Mouse (Mus musculus) kidney, postnatal 14 days (tissue): ENCODE measurements around the gene Cxcl15.
A peak's percentile ranks its signal among the peaks of the same experiment; 100 is the strongest.

Experiments
- DNase-seq: peaks from one replicate; pipeline ENCODE4 v3.0.0; 2022; ENCODE audit warnings: mixed read lengths

Gene Cxcl15

GRCm38 (mm10) chr5:90794195-90794625 lies at the start of gene Cxcl15:
Cxcl15 (plus strand) TSS chr5:90794534.
- DNase-seq = no peak

DNA sequence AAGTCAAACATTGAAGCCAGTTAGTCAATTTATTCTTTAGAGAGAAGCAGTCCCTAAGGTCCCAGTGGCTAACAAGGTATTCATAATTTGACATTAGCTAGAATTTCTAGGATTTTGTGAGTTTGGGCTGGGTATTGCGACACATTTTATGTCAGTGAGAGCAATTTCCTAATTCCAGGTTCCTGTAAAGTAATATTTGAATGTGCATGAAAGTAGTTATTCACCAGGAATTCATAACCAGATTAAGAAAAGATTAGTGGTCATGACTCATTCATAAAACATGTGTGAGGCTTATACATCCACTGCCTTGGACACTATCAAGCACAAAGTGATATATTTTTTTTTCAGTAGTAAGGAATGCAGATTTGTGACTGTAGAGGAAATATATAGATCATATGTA lies 40.4 kb upstream of the Cxcl15 start:
- DNase-seq = no peak

- peak; percentile 56 for DNase-seq
Observed at GRCm38 (mm10) chr5:90758020-90758605, 36.2 kb upstream of the Cxcl15 start.

- peak; percentile 26 for DNase-seq
Observed at GRCm38 (mm10) chr5:90759077-90760065, 35.0 kb upstream of the Cxcl15 start, which contains the start of gene Cxcl5. Cxcl5 (plus strand) TSS chr5:90759360.

- no peak for DNase-seq
Observed at GRCm38 (mm10) chr5:90760303-90760702, 34.0 kb upstream of the Cxcl15 start.

- DNase-seq = no peak
Observed at GRCm38 (mm10) chr5:90760844-90761243, 33.5 kb upstream of the Cxcl15 start.

DNA sequence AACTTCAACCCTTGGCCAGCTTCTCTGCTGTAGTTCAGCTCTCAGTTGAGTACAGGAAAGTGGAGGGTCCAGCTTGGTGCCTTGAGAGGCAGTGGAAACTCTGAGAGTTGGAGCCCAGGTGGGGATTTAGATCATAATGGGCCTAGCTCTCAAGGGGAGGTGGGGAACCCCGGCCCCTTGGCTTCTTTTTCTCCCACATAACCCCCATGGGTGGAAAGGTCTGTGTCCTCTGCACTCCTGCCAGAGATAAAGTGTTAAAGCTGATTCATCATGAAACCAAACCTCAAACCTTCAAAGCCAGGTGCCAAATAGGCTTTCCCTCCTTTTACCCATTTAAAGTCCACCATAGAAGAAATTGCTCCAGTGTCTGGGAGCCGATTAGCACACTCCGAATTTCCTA lies 32.5 kb upstream of the Cxcl15 start:
- no peak for DNase-seq

- DNase-seq = no peak
Observed at GRCm38 (mm10) chr5:90763912-90764665, 30.2 kb upstream of the Cxcl15 start.

- no peak for DNase-seq
Observed at GRCm38 (mm10) chr5:90765821-90766606, 28.3 kb upstream of the Cxcl15 start.

DNA sequence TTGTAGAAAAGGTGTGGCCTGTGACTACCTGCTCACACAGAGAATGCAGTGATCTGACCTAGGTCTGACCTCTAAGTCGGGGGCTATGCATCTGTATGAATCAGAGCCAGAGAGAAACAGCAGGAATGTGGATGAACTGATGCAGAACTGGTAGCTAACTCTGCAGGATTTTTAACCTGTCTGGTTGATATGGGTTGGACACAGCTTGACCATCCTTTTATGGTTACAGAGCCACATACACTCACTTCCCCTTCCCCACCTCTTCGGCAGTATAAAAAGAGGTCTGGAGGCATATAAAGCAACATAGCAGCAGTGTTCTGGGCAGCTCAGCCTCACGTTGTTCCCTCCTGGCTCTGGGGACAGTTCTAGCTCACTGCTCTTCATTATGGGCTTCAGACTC lies 26.1 kb upstream of the Cxcl15 start, which contains the start of gene Ppbp:
TSS of gene Ppbp (plus strand) at position 301 of the 400 bp plus-strand sequence.
- no peak for DNase-seq

DNA sequence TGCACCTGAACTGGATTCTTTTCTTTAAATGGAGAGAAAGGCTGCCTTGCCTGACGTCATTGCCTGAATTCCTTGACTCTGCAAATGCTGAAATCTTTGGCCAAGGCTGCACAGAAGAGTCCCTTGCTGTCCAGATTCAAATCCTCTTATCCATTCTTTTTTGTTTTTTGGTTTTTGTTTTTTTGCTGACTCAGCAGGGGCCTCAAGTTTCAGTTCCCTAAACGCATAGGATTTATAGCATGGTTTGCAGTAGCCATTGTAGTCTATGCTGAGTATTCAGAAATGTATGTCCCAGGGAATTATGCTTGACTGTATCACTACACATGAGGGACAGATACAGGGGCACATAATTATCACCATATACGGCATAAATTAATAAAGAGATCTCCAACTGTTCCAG lies 23.0 kb upstream of the Cxcl15 start:
- no peak for DNase-seq

DNA sequence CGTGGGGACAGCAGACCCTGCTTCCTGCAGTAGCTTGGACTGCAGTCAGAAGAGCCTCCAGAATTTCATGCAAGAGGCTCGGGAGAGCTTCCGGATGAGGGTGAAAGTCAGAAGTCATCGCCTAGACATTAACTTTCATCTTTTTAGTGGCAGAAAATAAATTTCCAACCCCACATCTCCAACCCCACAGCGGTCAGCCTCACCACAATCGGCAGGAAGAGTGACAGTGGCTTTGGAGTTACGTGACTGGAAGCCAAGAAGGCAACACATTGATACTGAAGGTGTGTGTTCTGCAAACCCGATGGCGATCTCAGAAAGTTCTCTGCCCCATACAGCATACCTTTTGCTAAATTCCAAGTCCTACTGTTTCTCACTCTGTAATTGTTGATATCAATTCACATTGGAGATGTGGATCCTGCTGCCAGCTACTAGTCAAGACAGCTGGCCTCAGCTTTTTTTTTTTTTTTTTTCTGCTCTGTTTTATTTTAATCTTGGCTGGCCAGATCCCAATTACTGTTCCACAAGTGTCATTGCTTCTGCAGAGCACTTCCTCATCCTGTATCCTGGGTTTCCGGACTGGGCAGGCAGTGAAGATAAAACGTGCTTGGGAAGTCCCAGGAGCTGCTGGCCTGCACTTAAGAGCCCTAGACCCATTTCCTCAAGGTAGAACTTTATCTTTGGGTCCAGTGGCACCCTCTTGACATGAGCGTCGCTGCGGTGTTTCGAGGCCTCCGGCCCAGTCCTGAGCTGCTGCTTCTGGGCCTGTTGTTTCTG lies 22.3 kb upstream of the Cxcl15 start, which contains the start of gene Pf4:
TSS of gene Pf4 (plus strand) at position 556 of the 774 bp plus-strand sequence.
- DNase-seq = peak; percentile 74

DNA sequence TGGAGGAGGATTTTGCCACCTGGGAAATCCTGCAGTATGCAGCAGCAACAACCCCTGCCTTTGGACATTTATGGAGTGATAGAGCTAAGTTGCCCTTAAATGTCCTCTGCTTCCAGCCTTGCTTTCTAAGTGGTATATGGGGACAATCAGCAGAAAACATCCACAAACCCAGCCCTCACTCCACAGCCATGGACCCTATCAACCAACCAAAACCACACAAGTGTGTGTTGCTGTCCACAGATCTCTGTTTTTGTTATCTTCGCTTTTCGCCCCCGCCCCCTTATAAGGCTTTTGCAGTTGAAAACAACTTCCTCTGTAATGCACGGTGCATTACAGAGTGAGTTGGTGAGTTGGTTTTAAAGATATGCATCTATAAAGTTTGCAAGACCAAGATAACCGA lies 18.8 kb upstream of the Cxcl15 start:
- no peak for DNase-seq

GRCm38 (mm10) chr5:90777621-90778020 lies 16.7 kb upstream of the Cxcl15 start:
- DNase-seq = no peak

DNA sequence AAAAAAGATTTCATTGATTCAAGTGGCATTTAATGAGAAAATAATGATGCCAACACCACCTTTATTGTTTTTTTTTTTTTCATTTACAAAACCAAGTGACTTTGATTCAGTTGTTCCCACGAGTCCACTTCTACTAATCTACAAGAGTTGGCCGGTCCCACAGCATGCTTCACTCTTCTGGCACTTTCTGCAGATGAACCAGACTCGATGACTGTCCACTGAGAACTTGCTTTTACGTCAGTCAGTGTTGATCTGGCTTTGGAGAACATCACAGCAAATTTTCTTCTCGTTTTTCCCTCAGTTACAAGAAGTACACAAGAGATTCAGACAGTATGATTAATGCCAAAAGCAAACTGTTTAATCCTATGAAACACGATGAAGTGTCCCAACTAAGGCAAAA lies 15.5 kb upstream of the Cxcl15 start:
- no peak for DNase-seq

GRCm38 (mm10) chr5:90783697-90784096 lies 10.6 kb upstream of the Cxcl15 start:
- DNase-seq = no peak

DNA sequence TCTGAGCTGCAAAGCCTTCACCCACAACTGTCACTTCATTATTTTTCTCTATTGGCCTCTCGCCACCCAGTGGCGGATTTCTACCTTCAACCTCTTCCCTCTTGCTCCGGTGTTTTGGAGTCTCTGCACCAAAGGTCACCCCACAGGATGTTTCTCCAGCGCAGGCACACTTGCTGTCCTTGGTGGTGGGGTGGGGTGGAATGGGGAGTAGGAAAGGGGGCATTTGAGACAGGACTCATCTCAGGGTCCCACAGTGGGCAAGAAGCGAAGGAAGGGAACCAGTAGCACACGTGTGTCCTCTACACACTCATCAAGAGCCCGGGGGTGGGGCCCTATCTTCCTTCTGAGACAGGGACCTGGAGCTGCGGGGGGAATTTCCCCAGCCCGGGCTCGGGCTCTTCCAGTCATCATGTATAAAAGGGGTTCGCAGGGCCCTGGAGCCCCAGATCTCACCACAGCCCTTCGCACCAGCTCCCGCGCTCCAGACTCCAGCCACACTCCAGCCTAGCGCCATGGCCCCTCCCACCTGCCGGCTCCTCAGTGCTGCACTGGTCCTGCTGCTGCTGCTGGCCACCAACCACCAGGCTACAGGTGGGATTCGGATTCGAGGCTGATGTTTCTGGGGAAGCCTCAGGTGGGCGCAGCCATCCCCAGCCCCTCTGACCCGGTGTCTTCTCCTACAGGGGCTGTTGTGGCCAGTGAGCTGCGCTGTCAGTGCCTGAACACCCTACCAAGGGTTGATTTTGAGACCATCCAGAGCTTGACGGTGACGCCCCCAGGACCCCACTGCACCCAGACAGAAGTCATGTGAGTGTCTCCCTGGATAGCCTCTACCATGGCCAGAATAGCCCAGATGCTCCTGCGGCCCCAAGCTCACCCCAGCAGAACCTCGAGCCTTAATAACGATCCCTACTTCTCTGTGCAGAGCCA lies 8.4 kb upstream of the Cxcl15 start, which contains the start of gene Cxcl3:
TSS of gene Cxcl3 (plus strand) at position 445 of the 930 bp plus-strand sequence.
- DNase-seq = peak; percentile 71

GRCm38 (mm10) chr5:90788114-90788513 lies 6.2 kb upstream of the Cxcl15 start:
- DNase-seq = no peak

DNA sequence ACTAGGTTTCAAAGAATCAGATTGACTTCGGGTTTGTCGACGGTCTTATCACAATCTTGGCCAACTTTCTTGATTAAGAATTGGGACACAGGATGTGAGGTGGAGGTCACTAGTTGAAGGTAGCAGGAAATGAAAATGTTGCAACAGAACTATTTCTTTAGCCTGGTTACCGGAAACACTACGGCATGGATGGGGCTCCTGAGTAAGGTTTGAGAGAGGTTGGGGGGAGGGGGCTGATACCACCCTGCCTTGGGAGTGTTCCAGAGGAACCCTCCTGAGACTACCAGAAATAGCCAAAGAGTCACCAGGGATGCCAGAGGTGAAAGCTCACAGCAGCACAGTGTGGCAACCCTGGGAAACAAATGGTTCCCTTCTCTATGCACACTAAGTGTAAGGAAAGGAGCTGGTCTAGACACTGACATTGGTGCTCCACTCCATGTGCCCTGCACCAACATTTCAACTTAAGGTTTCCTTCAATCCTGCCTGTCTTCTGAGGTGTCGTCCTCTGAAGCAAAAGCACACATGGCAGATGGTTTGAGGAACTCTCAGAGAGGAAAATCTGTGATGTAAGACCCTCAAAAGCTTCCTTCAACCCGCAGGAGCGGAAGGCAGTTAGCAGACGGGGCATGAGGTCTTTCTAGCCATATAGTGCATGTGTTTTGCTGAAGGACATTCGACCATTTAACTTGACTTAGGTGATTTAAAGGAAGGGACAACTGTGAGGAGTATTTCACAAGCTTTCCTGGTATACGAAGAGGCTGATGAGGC lies 4.8 kb upstream of the Cxcl15 start:
- DNase-seq = peak; percentile 22
